Mouse (Mus musculus): ENCODE measurements around the gene Nck1. TPM values are rescaled to one million over a fixed set of nuclear protein-coding genes. Genes with fewer than 3 reads are reported as not detected.

The Nck1 gene
- total RNA-seq, 2 experiments from 2014 or later: 50.0 to 52.8 TPM

GRCm38 (mm10) chr9:100470936-100471604 is 74.9 kb downstream of the Nck1 start:
- DNase-seq: peak; percentile 43 to 56

- no peak for DNase-seq
These were observed 75.7 kb downstream of the Nck1 start for GRCm38 (mm10) chr9:100470228-100470627.

- no peak for DNase-seq
These were observed 76.3 kb downstream of the Nck1 start for GRCm38 (mm10) chr9:100469681-100470080.

- no peak for DNase-seq
These were observed 77.8 kb downstream of the Nck1 start for GRCm38 (mm10) chr9:100468151-100468550.

GRCm38 (mm10) chr9:100467653-100468052 is 78.3 kb downstream of the Nck1 start:
- DNase-seq: peak; percentile 17 to 40

GRCm38 (mm10) chr9:100466743-100467142 is 79.2 kb downstream of the Nck1 start:
- DNase-seq: no peak

GRCm38 (mm10) chr9:100465988-100466387 is 79.9 kb downstream of the Nck1 start:
- no peak for DNase-seq

- no peak for DNase-seq
These were observed 80.6 kb downstream of the Nck1 start for GRCm38 (mm10) chr9:100465380-100465779.

- DNase-seq: no peak
These were observed 82.2 kb downstream of the Nck1 start for GRCm38 (mm10) chr9:100463771-100464170.

GRCm38 (mm10) chr9:100462098-100462497 is 83.8 kb downstream of the Nck1 start:
- no peak for DNase-seq

GRCm38 (mm10) chr9:100461671-100462070 is 84.3 kb downstream of the Nck1 start:
- DNase-seq: peak; percentile 14 to 53

GRCm38 (mm10) chr9:100460203-100460602 is 85.7 kb downstream of the Nck1 start:
- no peak for DNase-seq

- DNase-seq: no peak
These were observed 87.8 kb downstream of the Nck1 start for GRCm38 (mm10) chr9:100457971-100458681.

GRCm38 (mm10) chr9:100454664-100454993 is 91.3 kb downstream of the Nck1 start:
- DNase-seq: peak in 1 of 2 experiments; percentile 25

- DNase-seq: peak; percentile 72 to 85
These were observed 91.8 kb downstream of the Nck1 start for GRCm38 (mm10) chr9:100453944-100454663.

- peak in 1 of 2 experiments; percentile 30 for DNase-seq
These were observed 93.5 kb downstream of the Nck1 start for GRCm38 (mm10) chr9:100452432-100452831.

- peak; percentile 81 to 88 for DNase-seq
These were observed 99.8 kb downstream of the Nck1 start for GRCm38 (mm10) chr9:100446059-100446686.

Other genes with a start within 250 kb of the Nck1 start
- 1 to 10 TPM; 1.1 to 1.2 TPM for gene Il20rb, start 59.3 kb downstream of the Nck1 start, total RNA-seq (2021)
- 1 to 10 TPM; 8.7 to 9.8 TPM for gene Slc35g2, start 25.0 kb upstream of the Nck1 start, total RNA-seq (2021)
- 10 to 100 TPM; 36.0 to 43.8 TPM for gene Stag1, start 51.7 kb upstream of the Nck1 start, total RNA-seq (2021)